Mouse (Mus musculus): ENCODE measurements around the gene Gm20696. TPM values are rescaled to one million over a fixed set of nuclear protein-coding genes. Genes with fewer than 3 reads are reported as not detected.
A peak's percentile ranks its signal among the peaks of the same experiment; 100 is the strongest.

The Gm20696 gene
- polyA plus RNA-seq, 1 experiment from 2014 or later = 6.3 TPM

DNA sequence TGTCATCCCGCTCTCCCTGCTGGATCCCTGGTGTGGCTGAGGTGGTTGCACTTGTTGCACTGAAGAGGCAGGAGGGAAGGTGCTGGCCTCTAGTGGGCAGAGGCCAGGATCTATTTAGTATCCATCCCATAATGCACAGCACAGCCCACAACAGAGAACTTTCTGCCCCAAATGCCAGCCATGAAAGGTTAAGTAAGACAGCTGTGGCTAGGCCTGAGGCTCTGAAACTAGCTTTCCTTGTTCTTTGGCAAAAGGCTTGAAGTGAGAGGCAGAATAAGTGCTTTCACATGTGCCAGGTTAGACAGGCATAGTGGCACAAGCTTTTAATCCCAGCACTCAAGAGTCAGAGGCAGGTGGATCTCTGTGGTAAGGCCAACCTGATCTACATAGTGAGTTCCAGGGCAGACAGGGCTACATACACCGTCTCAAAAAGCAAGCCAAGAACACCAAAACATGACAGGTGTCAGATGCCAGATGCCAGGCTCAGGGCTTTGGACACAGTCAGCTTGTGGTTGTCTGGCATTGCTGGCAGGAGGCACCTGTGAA is 281.5 kb downstream of the Gm20696 start:
- no peak for ATAC-seq

DNA sequence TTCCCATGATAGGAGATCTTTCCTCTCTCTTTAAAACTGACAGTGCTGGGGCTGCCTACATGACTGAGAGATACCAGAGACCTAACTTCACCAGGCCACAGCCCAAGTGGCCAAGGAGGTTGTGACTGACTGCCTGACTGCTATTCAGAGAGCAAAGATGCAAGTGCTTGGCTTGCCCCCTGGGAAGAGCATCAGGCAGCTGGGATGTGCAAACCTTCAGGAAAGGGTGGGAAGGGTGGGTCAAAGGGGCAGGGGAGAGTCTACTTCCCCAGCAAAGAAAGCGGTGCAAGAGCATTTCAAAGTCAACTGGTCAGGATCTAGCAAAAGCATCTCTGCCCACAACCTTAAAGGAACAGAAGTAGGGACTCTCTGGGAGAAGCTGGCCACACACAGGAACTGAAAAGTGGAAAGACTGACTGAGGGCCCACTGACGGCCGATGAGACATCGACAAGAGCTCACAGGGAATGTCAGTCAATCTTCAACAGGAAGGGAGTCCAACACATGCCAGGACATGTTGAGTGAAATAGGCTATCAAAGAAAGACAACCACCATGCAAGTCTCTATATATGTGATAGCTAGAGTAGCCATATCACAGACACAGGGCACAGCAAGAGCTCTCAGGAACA is 282.6 kb downstream of the Gm20696 start:
- 89% methylated on average over 4 of the region's 4 CpGs for WGBS
- Histone ChIP-seq H3K27me3 (replicated peaks; ENCODE audit: control insufficient read depth, insufficient read depth, low read length) (no peaks in the 10 kb centered on the region), H3K9ac (replicated peaks; ENCODE audit: low read depth, low read length) (no peak overlapping the region), H3K4me1 (replicated peaks; ENCODE audit: control insufficient read depth, insufficient read depth, low read length) (no peaks in the 10 kb centered on the region; the same call in 1 of the 2 replicates), H3K36me3 (ENCODE audit: control insufficient read depth, insufficient read depth) (no peaks in the 10 kb centered on the region), H3K9me3 (ENCODE audit: control insufficient read depth, low read length) (no peaks in the 10 kb centered on the region), H3K27ac (ENCODE audit: low read length) (no peak overlapping the region), H3K4me3 (replicated peaks; ENCODE audit: low read length) (no peak overlapping the region), H3K4me2 (ENCODE audit: low read length) (no peak overlapping the region)
- ATAC-seq = no peak

More for the DNA sequence above, 281.5 kb downstream of the Gm20696 start:
- no peaks in the 10 kb centered on the region for H3K36me3 ChIP-seq (ENCODE audit: control insufficient read depth, insufficient read depth)
- no peaks in the 10 kb centered on the region for H3K9me3 ChIP-seq (ENCODE audit: control insufficient read depth, low read length)
- H3K4me3 ChIP-seq (replicated peaks; ENCODE audit: low read length) = no peak overlapping the region
- H3K4me2 ChIP-seq (ENCODE audit: low read length) = no peak overlapping the region
- no peak overlapping the region for H3K27ac ChIP-seq (ENCODE audit: low read length)
- 79% methylated on average over 2 of the region's 2 CpGs for WGBS
- H3K4me1 ChIP-seq (replicated peaks; ENCODE audit: control insufficient read depth, insufficient read depth, low read length) = no peaks in the 10 kb centered on the region; the same call in 1 of the 2 replicates
- H3K27me3 ChIP-seq (replicated peaks; ENCODE audit: control insufficient read depth, insufficient read depth, low read length) = no peaks in the 10 kb centered on the region
- H3K9ac ChIP-seq (replicated peaks; ENCODE audit: low read depth, low read length) = no peak overlapping the region

DNA sequence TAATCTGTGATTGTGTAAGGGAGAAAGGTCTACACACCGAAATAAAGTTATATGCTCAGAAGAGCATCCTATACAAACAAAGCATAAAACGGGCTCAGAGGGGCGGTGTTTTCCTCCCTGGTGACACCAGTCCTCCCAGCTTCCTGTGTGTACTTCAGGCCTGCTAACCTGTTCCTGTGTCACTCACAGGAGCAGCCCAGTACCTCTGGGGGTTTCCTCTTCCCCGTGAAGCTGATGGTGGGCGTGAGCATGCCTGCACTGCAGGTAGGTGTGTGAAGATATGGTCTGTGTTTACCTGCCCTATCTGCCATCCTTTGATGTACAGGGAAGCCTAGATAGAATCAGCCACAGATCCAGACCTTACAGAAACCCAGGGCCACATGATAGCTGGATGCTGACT is 286.5 kb downstream of the Gm20696 start:
- no peak overlapping the region for H3K27ac ChIP-seq (ENCODE audit: low read length)
- H3K4me3 ChIP-seq (replicated peaks; ENCODE audit: low read length) = no peak overlapping the region
- H3K27me3 ChIP-seq (replicated peaks; ENCODE audit: control insufficient read depth, insufficient read depth, low read length) = no peaks in the 10 kb centered on the region
- H3K36me3 ChIP-seq (ENCODE audit: control insufficient read depth, insufficient read depth) = no peaks in the 10 kb centered on the region
- peaks cover 28% of the 10 kb centered on the region for H3K4me1 ChIP-seq (replicated peaks; ENCODE audit: control insufficient read depth, insufficient read depth, low read length)
- H3K4me2 ChIP-seq (ENCODE audit: low read length) = no peak overlapping the region
- H3K9me3 ChIP-seq (ENCODE audit: control insufficient read depth, low read length) = no peaks in the 10 kb centered on the region
- no peak for ATAC-seq
- WGBS = 94% methylated on average over 5 of the region's 5 CpGs
- H3K9ac ChIP-seq (replicated peaks; ENCODE audit: low read depth, low read length) = no peak overlapping the region

DNA sequence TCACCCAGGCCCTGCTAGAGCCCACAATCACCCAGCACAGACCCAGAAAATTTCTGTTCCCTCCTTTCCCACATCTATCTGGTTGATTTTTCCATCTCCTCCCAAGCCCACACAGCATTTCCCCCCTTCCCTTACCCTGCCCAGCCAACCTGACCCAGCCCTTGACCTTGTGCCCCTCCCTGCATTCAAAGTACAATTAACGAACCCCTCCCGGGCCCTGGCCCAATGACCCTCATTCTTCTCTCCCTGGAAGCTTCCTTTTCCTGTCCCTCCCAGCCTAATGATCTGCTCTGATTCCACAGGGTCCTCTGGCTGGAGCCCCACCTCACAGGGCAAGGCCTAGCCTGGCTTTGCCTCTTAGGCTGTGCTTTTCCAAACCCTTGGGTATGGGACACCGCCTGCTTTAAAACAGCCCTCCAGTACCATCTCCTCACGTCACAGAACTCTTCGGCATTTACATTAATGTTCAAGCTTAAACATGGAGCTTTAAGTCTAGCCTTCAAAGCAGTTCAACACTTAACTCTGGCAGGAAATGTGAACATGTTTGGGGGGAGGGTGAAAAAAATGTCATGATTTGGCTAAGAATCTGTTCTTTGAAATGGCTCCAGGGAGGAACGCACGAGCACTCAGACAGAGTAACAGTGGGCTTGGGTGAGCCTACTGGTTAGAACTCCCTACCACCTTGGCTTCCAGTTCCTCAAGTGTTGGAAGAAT is 287.4 kb downstream of the Gm20696 start:
- 67% methylated on average over 7 of the region's 7 CpGs for WGBS
- H3K27ac ChIP-seq (ENCODE audit: low read length) = no peak overlapping the region
- no peak for ATAC-seq

DNA sequence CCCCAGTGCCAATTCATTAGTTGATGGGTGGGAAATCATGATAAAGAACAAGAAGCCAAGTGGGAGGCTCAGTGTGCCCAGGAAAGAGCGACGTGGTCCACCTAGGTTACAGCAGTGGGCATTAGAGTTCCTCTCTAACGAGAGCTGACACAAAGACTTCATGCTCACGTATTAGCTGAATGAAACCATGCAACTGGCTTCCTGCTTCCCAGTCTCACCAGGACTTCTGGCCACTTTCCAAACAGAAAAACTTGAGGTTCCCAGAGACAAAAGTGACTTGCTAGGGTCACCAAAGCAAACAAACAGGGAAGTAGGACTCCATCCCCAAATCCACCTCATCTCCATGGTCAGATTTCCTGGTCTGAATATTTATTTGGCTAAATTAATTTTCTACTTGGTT is 288.9 kb downstream of the Gm20696 start:
- Histone ChIP-seq H3K9ac (replicated peaks; ENCODE audit: low read depth, low read length) (no peak overlapping the region), H3K27ac (ENCODE audit: low read length) (peak overlapping the region; percentile 86; the same call in 1 of the 2 replicates), H3K27me3 (replicated peaks; ENCODE audit: control insufficient read depth, insufficient read depth, low read length) (no peaks in the 10 kb centered on the region), H3K4me1 (replicated peaks; ENCODE audit: control insufficient read depth, insufficient read depth, low read length) (peaks cover 40% of the 10 kb centered on the region), H3K36me3 (ENCODE audit: control insufficient read depth, insufficient read depth) (no peaks in the 10 kb centered on the region), H3K4me3 (replicated peaks; ENCODE audit: low read length) (no peak overlapping the region), H3K4me2 (ENCODE audit: low read length) (no peak overlapping the region), H3K9me3 (ENCODE audit: control insufficient read depth, low read length) (no peaks in the 10 kb centered on the region)
- ATAC-seq = no peak
- 48% methylated on average over 4 of the region's 4 CpGs for WGBS

More for the DNA sequence above, 287.4 kb downstream of the Gm20696 start:
- no peak overlapping the region for H3K9ac ChIP-seq (replicated peaks; ENCODE audit: low read depth, low read length)
- no peaks in the 10 kb centered on the region for H3K27me3 ChIP-seq (replicated peaks; ENCODE audit: control insufficient read depth, insufficient read depth, low read length)
- no peaks in the 10 kb centered on the region for H3K9me3 ChIP-seq (ENCODE audit: control insufficient read depth, low read length)
- H3K4me2 ChIP-seq (ENCODE audit: low read length) = no peak overlapping the region
- peaks cover 37% of the 10 kb centered on the region for H3K4me1 ChIP-seq (replicated peaks; ENCODE audit: control insufficient read depth, insufficient read depth, low read length)
- H3K4me3 ChIP-seq (replicated peaks; ENCODE audit: low read length) = no peak overlapping the region
- H3K36me3 ChIP-seq (ENCODE audit: control insufficient read depth, insufficient read depth) = no peaks in the 10 kb centered on the region

DNA sequence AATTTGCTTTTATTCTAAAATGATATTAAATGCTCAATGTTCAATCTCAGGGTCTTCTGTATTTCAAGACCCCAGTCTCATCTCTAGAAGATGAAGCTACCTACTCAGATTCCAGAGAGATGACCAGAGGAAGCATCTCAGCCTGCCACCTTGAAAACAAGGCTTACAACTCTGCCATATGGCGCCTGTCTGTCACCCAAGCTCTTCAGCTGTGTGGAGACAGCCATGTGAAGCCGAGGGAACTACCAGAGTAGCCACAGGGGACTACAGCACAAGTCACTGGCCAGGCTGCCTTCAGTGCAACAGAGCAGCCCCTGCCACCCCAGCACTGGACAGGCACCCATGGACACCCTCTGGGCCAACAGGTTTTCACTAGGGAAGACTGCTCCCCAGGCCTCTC is 289.5 kb downstream of the Gm20696 start:
- H3K27me3 ChIP-seq (replicated peaks; ENCODE audit: control insufficient read depth, insufficient read depth, low read length) = no peaks in the 10 kb centered on the region
- H3K27ac ChIP-seq (ENCODE audit: low read length) = peak overlapping the region; percentile 86
- no peaks in the 10 kb centered on the region for H3K36me3 ChIP-seq (ENCODE audit: control insufficient read depth, insufficient read depth)
- no peak overlapping the region for H3K4me3 ChIP-seq (replicated peaks; ENCODE audit: low read length)
- peaks cover 40% of the 10 kb centered on the region for H3K4me1 ChIP-seq (replicated peaks; ENCODE audit: control insufficient read depth, insufficient read depth, low read length)
- no peaks in the 10 kb centered on the region for H3K9me3 ChIP-seq (ENCODE audit: control insufficient read depth, low read length)
- 51% methylated on average over 2 of the region's 2 CpGs for WGBS
- no peak overlapping the region for H3K9ac ChIP-seq (replicated peaks; ENCODE audit: low read depth, low read length)
- ATAC-seq = no peak
- no peak overlapping the region for H3K4me2 ChIP-seq (ENCODE audit: low read length)

DNA sequence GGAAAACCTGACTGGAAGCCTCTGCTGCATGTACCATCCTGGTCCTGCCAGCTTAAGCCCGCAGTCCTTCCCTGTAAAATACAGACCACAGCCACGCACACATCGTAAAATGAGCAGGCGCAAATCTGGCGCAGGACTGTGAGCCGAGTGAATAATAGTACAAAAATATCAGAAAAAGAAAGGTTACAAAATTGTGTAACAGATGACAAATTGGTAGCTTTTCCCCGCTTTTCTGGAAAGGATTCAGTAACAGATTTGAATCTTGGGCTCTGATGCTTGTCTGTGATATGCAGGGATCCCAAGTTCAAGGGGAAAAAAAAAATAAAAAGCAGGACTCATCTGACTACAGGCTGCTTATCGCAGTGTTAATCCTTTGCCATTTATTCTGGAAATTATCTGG is 289.9 kb downstream of the Gm20696 start:
- peak; percentile 17; the same call in 1 of the 2 replicates for ATAC-seq
- Histone ChIP-seq H3K27ac (ENCODE audit: low read length) (peak overlapping the region; percentile 86), H3K4me1 (replicated peaks; ENCODE audit: control insufficient read depth, insufficient read depth, low read length) (peaks cover 40% of the 10 kb centered on the region), H3K27me3 (replicated peaks; ENCODE audit: control insufficient read depth, insufficient read depth, low read length) (no peaks in the 10 kb centered on the region), H3K36me3 (ENCODE audit: control insufficient read depth, insufficient read depth) (no peaks in the 10 kb centered on the region), H3K9me3 (ENCODE audit: control insufficient read depth, low read length) (no peaks in the 10 kb centered on the region), H3K4me2 (ENCODE audit: low read length) (peak overlapping the region; percentile 37), H3K4me3 (replicated peaks; ENCODE audit: low read length) (no peak overlapping the region), H3K9ac (replicated peaks; ENCODE audit: low read depth, low read length) (no peak overlapping the region; the same call in 1 of the 2 replicates)
- WGBS = 67% methylated on average over 8 of the region's 8 CpGs

DNA sequence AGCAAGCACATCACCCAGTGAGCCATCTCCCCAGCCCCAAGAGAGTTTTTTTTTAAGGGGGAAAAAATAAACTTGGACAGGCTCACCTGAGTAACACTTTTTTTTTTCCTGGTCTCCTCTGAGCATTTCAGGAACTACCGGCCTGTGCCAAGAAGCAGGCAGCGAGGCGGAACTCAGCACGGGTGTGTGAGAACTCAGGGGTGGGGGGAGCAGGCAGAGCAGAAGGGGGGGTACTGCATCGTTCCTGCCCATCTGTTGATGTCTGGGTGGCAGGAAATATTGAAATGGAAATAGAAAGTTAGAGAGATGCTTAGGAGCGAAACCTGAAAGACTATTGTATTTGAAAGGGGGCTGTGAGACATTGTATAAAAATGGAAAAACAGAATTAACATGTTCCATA is 290.7 kb downstream of the Gm20696 start:
- WGBS = 25% methylated on average over 6 of the region's 6 CpGs
- Histone ChIP-seq H3K27ac (ENCODE audit: low read length) (peak overlapping the region; percentile 86), H3K4me2 (ENCODE audit: low read length) (no peak overlapping the region), H3K27me3 (replicated peaks; ENCODE audit: control insufficient read depth, insufficient read depth, low read length) (no peaks in the 10 kb centered on the region), H3K4me3 (replicated peaks; ENCODE audit: low read length) (no peak overlapping the region), H3K4me1 (replicated peaks; ENCODE audit: control insufficient read depth, insufficient read depth, low read length) (peaks cover 40% of the 10 kb centered on the region), H3K9ac (replicated peaks; ENCODE audit: low read depth, low read length) (no peak overlapping the region; the same call in 1 of the 2 replicates), H3K36me3 (ENCODE audit: control insufficient read depth, insufficient read depth) (no peaks in the 10 kb centered on the region), H3K9me3 (ENCODE audit: control insufficient read depth, low read length) (no peaks in the 10 kb centered on the region)
- ATAC-seq = peak; percentile 57

DNA sequence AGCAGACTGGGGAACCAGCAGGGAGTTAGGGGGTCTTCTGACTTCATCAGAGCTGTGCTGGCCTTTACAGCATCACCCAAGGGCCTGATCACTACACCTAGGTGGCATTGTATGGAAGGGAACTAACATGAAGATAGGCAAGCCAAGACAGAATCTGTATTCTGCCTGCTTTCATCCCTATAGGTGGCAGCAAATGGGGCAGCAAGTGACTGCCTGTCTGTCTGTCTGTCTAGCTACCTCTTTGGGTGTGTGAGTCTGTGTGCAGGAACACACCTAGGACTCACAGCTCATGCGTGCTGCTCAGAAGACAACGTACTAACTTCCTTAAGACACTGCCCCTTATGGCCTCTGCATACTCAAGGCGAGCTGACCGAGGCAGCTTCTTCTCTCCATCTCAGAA is 291.2 kb downstream of the Gm20696 start:
- Histone ChIP-seq H3K4me2 (ENCODE audit: low read length) (no peak overlapping the region), H3K27ac (ENCODE audit: low read length) (peak overlapping the region; percentile 2; the same call in 1 of the 2 replicates), H3K4me3 (replicated peaks; ENCODE audit: low read length) (no peak overlapping the region), H3K36me3 (ENCODE audit: control insufficient read depth, insufficient read depth) (no peaks in the 10 kb centered on the region), H3K9me3 (ENCODE audit: control insufficient read depth, low read length) (no peaks in the 10 kb centered on the region), H3K9ac (replicated peaks; ENCODE audit: low read depth, low read length) (no peak overlapping the region), H3K4me1 (replicated peaks; ENCODE audit: control insufficient read depth, insufficient read depth, low read length) (peaks cover 40% of the 10 kb centered on the region), H3K27me3 (replicated peaks; ENCODE audit: control insufficient read depth, insufficient read depth, low read length) (no peaks in the 10 kb centered on the region)
- WGBS = 77% methylated on average over 4 of the region's 4 CpGs
- peak; percentile 11; the same call in 1 of the 2 replicates for ATAC-seq
